Mouse (Mus musculus) heart, postnatal 0 days (tissue): ENCODE results near the gene Methig1. TPM values are rescaled to one million over a fixed set of nuclear protein-coding genes. Genes with fewer than 3 reads are reported as not detected.
"Not testable (repeated sequence)": the region's sequence is repeated elsewhere in the genome, so short reads cannot be mapped to it uniquely, and the experiment has no call there.

ENCODE experiments used
- ATAC-seq: fragments of 200-750 bp; cut with Nextera tagmentation; 2 replicates; pipeline ENCODE4 v1.8.0; 2017; ENCODE audit warnings: low read depth, moderate number of reproducible peaks, moderate library complexity; ENCODE audit not compliant: insufficient read depth
- DNase-seq: peaks from one replicate; pipeline ENCODE4 v3.0.0-alpha.2; 2016; ENCODE audit warnings: low spot score
- H3K27ac ChIP-seq: fragments of 300-500 bp; sonication (generic); 2 replicates; pipeline ENCODE4 v1.5.1; 2014; ENCODE audit warnings: low read depth, mild to moderate bottlenecking
- H3K27me3 ChIP-seq: fragments of 300-500 bp; sonication (generic); 2 replicates; pipeline ENCODE4 v1.6.1; 2014; ENCODE audit warnings: low read length, mixed read lengths; ENCODE audit not compliant: control insufficient read depth, insufficient read depth
- H3K36me3 ChIP-seq: fragments of 300-500 bp; sonication (generic); replicated peaks from 2 replicates; pipeline ENCODE4 v1.6.1; 2014; ENCODE audit warnings: low read length, mixed read lengths; ENCODE audit not compliant: control insufficient read depth, insufficient read depth
- H3K4me1 ChIP-seq: fragments of 300-500 bp; sonication (generic); 2 replicates; pipeline ENCODE4 v1.6.1; 2014; ENCODE audit warnings: antibody characterized with exemption; ENCODE audit not compliant: control insufficient read depth, insufficient read depth
- H3K4me2 ChIP-seq: fragments of 300-500 bp; sonication (generic); 2 replicates; pipeline ENCODE4 v1.6.1; 2014; ENCODE audit warnings: low read depth, mild to moderate bottlenecking, low read length, moderate library complexity
- H3K4me3 ChIP-seq: fragments of 300-500 bp; sonication (generic); 2 replicates; pipeline ENCODE4 v1.5.1; 2014; ENCODE audit warnings: low read depth, low read length
- H3K9ac ChIP-seq: fragments of 300-500 bp; sonication (generic); replicated peaks from 2 replicates; pipeline ENCODE4 v1.6.1; 2014; ENCODE audit warnings: low read depth, low read length, mixed read lengths
- H3K9me3 ChIP-seq: fragments of 300-500 bp; sonication (generic); replicated peaks from 2 replicates; pipeline ENCODE4 v1.6.1; 2016; ENCODE audit warnings: low read length; ENCODE audit not compliant: control insufficient read depth
- CTCF ChIP-seq: IDR thresholded peaks from 2 replicates; pipeline ENCODE4 v1.5.1; 2016; ENCODE audit warnings: antibody characterized with exemption, control low read depth, low read depth
- EP300 ChIP-seq: IDR thresholded peaks from 2 replicates; pipeline ENCODE4 v1.6.1; 2016; ENCODE audit warnings: antibody characterized with exemption, low read depth
- WGBS: fragments of 180-500 bp; shearing (Covaris S2); extraction: QIAGEN DNeasy Blood & Tissue Kit; methylation state at CpG from one replicate; pipeline ENCODE4 v1.1.7; 2014; 5-methylcytosine and 5-hydroxymethylcytosine counted together
- polyA plus RNA-seq: library from polyadenylated mRNA; unstranded; fragments of >200 nt; fragmentation: Nextera tagmentation; extraction: Ambion mirVana; gene quantifications from 2 replicates; pipeline ENCODE4 v1.2.1, GENCODE M21; 2015
- total RNA-seq: library from RNA; depleted of rRNA; stranded (reverse); fragments of >200 nt; gene quantifications from 2 replicates; pipeline ENCODE4 v1.2.3, GENCODE M21; 2014; ENCODE audit warnings: low replicate concordance

Gene Methig1
- total and polyA plus RNA-seq, 2 experiments from 2014 or later: not detected

DNA sequence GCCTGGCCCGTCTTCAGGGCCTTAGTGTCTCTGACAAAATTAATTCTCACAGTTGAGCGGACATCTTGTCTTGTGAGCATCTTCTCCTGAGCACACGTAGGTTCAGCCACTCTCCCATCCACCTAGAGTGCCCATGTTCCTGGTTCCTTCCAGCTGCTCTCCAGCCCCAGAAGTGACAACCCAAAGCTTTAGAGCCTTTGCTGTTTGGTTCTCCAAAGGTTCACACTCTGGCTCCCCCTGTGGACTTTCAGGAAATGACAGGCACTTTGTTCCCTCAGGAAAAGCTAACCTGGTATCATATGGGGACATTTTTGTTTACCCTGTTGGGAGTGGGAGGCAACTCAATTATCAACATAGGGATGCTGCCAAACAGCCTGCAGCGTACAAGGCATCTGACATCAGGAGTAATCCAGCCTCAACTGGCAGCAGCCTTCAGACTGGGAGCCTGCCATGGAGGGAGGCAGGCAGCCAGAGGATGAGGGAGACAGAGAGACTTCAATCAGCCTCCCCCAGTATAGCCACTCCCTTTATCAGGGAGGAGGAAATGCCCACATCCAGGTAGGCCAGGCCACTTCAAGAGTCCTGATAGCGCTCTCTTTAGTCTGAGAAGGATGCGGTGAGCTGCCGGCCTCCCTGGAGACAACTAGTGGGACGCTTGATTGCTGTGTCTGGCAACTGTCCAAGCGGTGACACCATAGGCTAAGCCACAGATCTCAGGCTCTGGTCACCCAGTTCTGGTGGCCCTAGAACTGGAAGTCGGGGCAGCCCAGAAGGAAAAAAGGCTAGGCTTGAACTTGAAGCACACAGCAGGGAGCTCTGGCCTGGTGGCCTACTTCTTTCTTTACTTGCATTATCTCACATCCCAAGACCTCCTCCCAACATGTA, 20.6 kb upstream of the Methig1 start:
- H3K4me2 ChIP-seq, H3K27ac ChIP-seq, H3K4me1 ChIP-seq, ATAC-seq, H3K27me3 ChIP-seq, H3K36me3 ChIP-seq, H3K9ac ChIP-seq, DNase-seq, H3K9me3 ChIP-seq, H3K4me3 ChIP-seq: not testable (repeated sequence)
- WGBS: 35% methylated on average over 2 of the region's 10 CpGs
- 0 out of 2 replicates have a peak, but pooled peaks have one; percentile 4 for TF ChIP-seq CTCF

DNA sequence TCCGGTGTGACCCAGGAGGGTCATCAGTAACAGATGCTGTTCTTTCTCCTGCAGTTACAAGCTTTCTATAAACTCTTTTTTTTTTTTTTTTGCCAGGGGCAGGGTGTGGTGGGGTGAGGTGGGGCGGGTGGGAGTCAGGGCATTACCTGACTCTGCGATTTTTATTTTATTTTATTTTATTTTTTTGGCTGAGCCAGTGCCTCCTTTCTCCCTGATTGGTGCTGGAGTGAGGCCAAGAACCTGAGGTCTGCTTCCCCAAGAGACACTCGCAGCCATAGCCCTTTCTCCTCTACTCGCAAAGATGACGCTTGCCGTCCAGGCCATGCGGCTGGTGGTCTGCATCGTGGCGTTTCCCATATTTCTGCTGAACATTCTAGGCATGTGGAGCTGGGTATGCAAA, 18.3 kb upstream of the Methig1 start, which contains the start of gene Mettl7a3:
Gene Mettl7a3, plus strand, starts transcription at position 301 of the 400 bp plus-strand sequence.
- Histone ChIP-seq H3K36me3 (no peaks in the 10 kb centered on the region), H3K9ac (no peak within 1 kb of the TSS), H3K4me2 (no peak within 1 kb of the TSS), H3K27me3 (no peaks in the 10 kb centered on the region), H3K4me1 (no peaks in the 10 kb centered on the region), H3K4me3 (no peak within 1 kb of the TSS), H3K9me3 (no peaks in the 10 kb centered on the region), H3K27ac (no peak within 1 kb of the TSS)
- DNase-seq (no peak), ATAC-seq (no peak)
- WGBS: 68% methylated on average over 10 of the region's 10 CpGs
- TF ChIP-seq CTCF (no peak), EP300 (no peak)

DNA sequence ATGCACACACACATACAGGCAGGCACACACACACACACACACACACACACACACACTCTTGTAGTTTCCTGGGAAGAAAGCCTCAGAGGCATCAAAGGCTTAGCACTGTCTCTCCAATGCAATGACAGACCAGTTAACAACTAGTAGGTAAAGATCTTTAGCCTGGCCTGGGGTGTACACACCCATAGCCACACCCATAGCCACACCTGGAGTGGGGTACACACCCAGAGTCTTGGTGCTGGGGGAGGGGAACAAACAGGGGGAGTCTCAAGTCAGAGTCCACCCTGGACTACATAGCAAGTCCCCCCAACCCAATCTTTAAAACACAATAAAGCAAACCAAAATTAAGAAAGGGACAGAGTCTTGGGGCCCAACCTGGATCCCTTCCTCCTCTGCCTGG, 15.6 kb upstream of the Methig1 start:
- H3K36me3 ChIP-seq, H3K4me3 ChIP-seq, H3K9me3 ChIP-seq, H3K9ac ChIP-seq, DNase-seq, H3K4me2 ChIP-seq, H3K27me3 ChIP-seq, H3K27ac ChIP-seq, ATAC-seq, H3K4me1 ChIP-seq: not testable (repeated sequence)

DNA sequence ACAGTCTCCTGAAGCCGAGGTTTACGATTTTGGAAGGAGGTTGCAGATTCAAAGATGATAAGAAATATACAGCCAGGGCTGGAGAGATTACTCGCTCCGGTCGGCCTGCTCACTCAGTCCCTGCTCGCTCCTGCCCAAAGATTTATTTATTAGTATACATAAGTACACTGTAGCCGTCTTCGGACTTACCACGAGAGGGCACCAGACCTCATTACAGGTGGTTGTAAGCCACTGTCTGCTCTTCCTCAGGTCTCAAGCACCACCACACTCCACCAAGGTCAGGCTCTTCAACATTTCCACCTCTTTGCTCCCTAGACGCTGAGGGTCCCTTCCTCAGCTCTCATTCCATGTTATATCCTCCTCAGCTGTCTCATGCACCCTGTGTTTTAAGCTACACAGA, 15.1 kb upstream of the Methig1 start:
- ATAC-seq, H3K4me3 ChIP-seq, H3K36me3 ChIP-seq, DNase-seq, H3K4me2 ChIP-seq, H3K27me3 ChIP-seq, H3K9ac ChIP-seq, H3K27ac ChIP-seq, H3K4me1 ChIP-seq, H3K9me3 ChIP-seq: not testable (repeated sequence)
- peak; percentile 37; the same call in 1 of the 2 replicates for TF ChIP-seq CTCF
- 45% methylated on average over 10 of the region's 10 CpGs for whole genome bisulfite sequencing

DNA sequence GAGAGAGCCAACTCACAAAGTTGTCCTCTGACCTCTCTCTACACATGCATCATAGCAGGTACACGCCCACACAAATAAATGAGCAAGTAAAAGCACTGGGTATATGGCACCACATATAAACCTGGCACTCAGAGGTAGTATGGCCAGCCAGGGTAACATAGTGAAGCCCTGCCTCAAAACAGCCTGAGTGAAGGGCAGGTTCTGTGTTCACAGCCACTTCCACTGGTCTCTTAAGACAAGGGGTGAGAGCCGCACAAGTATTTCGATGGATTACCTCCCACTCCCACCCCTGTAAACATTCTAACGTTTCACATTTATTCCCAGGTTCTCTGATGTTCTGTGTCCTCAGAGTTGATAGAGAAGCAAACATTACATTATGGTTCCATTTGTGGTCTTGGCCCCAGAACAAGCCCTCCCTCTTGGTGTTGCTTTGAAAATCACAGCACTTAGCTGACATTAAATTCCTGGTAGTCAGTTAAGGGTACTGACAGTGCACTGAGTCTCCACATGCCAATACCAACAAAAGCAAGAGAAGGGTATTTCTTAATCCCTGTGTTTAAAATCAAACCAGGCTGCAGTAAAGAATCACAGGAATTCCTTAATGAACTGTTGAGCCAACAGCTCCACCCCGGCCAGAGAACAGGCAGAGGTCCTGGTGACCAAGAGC, 11.5 kb upstream of the Methig1 start:
- not testable (repeated sequence) for H3K36me3 ChIP-seq, H3K4me2 ChIP-seq, H3K9ac ChIP-seq, H3K4me3 ChIP-seq, H3K27ac ChIP-seq, ATAC-seq, H3K9me3 ChIP-seq, H3K27me3 ChIP-seq, H3K4me1 ChIP-seq, DNase-seq
- 69% methylated on average over 4 of the region's 5 CpGs for WGBS
